Mouse (Mus musculus): ENCODE data around the gene Hs6st2. TPM values are rescaled to one million over a fixed set of nuclear protein-coding genes. Genes with fewer than 3 reads are reported as not detected.

Hs6st2 gene
- polyA plus RNA-seq, 1 experiment = 9.9 TPM

DNA sequence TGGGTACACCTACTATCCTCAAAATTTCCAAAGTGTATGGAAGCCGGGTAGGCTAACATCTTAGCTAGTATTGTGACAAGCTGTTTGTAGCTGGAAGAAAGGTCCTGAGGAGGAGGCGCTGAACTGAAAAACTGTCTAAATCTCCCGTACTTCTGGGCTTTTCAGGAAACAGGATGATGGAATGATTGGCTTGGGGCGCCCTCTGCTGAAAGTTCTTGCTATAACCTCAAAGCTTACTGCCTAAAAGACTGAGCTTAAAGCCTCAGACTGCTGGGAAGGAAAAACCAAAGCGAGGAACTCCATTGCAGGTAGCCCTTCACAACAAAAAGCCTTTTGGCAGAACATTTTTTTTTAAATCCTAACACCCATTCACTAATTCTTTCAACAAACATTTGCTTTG is 307.0 kb downstream of the Hs6st2 start:
- H3K4me3 ChIP-seq (ENCODE audit: low read depth, low read length) = no peak overlapping the region
- TF ChIP-seq CTCF (IDR thresholded peaks at IDR 0.05; ENCODE audit: low read depth, low read length) = no peak

DNA sequence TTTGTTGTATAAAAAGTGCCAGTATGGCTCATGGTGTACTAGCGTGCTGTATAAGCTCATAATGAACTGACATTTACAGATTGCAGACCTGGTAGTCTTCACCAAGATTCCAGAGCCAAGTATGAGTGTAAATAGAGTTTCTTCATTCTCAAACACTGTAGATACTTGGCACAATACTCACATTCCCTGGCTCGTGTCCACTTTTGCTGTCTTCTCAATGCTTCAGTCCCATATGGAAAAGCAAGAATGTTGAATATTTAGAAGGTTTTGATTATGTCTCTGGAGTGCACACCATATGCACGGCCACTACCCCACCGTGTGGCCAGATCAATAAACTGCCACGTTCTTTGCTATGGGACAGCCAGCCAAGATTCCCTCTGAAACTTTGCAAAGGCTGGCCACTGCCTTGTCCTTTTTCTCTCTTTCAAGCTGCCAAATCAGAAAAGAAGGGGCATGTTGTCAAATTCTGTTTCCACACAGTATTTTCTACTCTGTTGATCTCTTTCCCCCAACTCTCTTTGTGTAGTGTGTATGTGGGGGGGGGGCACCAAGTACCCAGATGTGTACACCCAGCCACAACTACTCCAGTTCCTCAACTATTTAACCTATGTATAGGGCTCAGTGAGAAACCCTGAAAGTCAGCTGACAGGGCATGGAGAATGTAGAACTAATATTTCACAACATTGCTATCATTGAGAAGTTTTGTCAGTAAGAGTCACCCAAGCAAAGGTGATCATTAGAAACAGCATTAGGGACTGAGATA is 309.0 kb downstream of the Hs6st2 start:
- H3K9me3 ChIP-seq (replicated peaks; ENCODE audit: control insufficient read depth, insufficient read depth, low read length, poor library complexity, severe bottlenecking) = no peaks in the 10 kb centered on the region
- no peaks in the 10 kb centered on the region for H3K27me3 ChIP-seq (ENCODE audit: control insufficient read depth, insufficient read depth, low read length, poor library complexity, severe bottlenecking)
- TF ChIP-seq EP300 (IDR thresholded peaks at IDR 0.05; ENCODE audit: insufficient read depth, low read depth, low read length) = no peak
- TF ChIP-seq CTCF (IDR thresholded peaks at IDR 0.05; ENCODE audit: low read depth, low read length) = peak; percentile 39
- no peak for TF ChIP-seq POLR2A (IDR thresholded peaks at IDR 0.05; ENCODE audit: insufficient read depth, low read length)
- no peak overlapping the region for H3K27ac ChIP-seq (ENCODE audit: insufficient read depth, low read length)
- H3K36me3 ChIP-seq (ENCODE audit: control insufficient read depth, insufficient read depth, low read length, poor library complexity, severe bottlenecking) = no peaks in the 10 kb centered on the region
- no peaks in the 10 kb centered on the region for H3K4me1 ChIP-seq (ENCODE audit: control insufficient read depth, insufficient read depth, low read length)
- H3K4me3 ChIP-seq (ENCODE audit: low read depth, low read length) = no peak overlapping the region
- H3K9ac ChIP-seq (ENCODE audit: low read depth, poor library complexity, severe bottlenecking) = no peak overlapping the region

More for the DNA sequence above, 307.0 kb downstream of the Hs6st2 start:
- no peaks in the 10 kb centered on the region for H3K27me3 ChIP-seq (ENCODE audit: control insufficient read depth, insufficient read depth, low read length, poor library complexity, severe bottlenecking)
- H3K9me3 ChIP-seq (replicated peaks; ENCODE audit: control insufficient read depth, insufficient read depth, low read length, poor library complexity, severe bottlenecking) = no peaks in the 10 kb centered on the region
- no peak overlapping the region for H3K27ac ChIP-seq (ENCODE audit: insufficient read depth, low read length)
- H3K36me3 ChIP-seq (ENCODE audit: control insufficient read depth, insufficient read depth, low read length, poor library complexity, severe bottlenecking) = no peaks in the 10 kb centered on the region
- no peaks in the 10 kb centered on the region for H3K4me1 ChIP-seq (ENCODE audit: control insufficient read depth, insufficient read depth, low read length)
- no peak overlapping the region for H3K9ac ChIP-seq (ENCODE audit: low read depth, poor library complexity, severe bottlenecking)

GRCm38 (mm10) chrX:51349682-51350081 is 332.0 kb downstream of the Hs6st2 start:
- Histone ChIP-seq H3K36me3 (ENCODE audit: control insufficient read depth, insufficient read depth, low read length, poor library complexity, severe bottlenecking) (no peaks in the 10 kb centered on the region), H3K9ac (ENCODE audit: low read depth, poor library complexity, severe bottlenecking) (no peak overlapping the region), H3K4me3 (ENCODE audit: low read depth, low read length) (no peak overlapping the region), H3K9me3 (replicated peaks; ENCODE audit: control insufficient read depth, insufficient read depth, low read length, poor library complexity, severe bottlenecking) (no peaks in the 10 kb centered on the region), H3K4me1 (ENCODE audit: control insufficient read depth, insufficient read depth, low read length) (no peaks in the 10 kb centered on the region), H3K27me3 (ENCODE audit: control insufficient read depth, insufficient read depth, low read length, poor library complexity, severe bottlenecking) (no peaks in the 10 kb centered on the region), H3K27ac (ENCODE audit: insufficient read depth, low read length) (no peak overlapping the region)
- no peak for TF ChIP-seq POLR2A (IDR thresholded peaks at IDR 0.05; ENCODE audit: insufficient read depth, low read length)
- no peak for TF ChIP-seq CTCF (IDR thresholded peaks at IDR 0.05; ENCODE audit: low read depth, low read length)
- TF ChIP-seq EP300 (IDR thresholded peaks at IDR 0.05; ENCODE audit: insufficient read depth, low read depth, low read length) = no peak

DNA sequence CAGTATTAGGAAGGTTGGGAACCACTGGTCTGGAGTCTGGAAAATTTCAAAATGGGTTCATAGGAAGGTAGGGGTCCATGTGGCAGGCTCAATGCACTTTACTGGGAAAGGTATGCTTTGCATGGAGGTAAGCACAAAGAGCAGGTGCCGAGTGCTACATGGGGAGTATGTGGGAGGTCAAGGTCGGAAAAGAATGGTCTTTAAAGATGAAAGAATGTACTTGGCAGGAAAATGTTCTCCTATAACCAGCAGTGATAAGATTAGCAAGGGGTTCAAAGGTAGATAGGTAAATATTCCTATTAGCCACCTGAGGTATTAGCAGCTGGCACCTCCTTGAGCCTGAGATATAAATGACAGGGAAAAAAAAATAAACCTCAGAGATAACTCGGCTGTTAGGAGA is 338.1 kb downstream of the Hs6st2 start:
- H3K4me1 ChIP-seq (ENCODE audit: control insufficient read depth, insufficient read depth, low read length) = no peaks in the 10 kb centered on the region
- TF ChIP-seq CTCF (IDR thresholded peaks at IDR 0.05; ENCODE audit: low read depth, low read length) (no peak), POLR2A (IDR thresholded peaks at IDR 0.05; ENCODE audit: insufficient read depth, low read length) (no peak), EP300 (IDR thresholded peaks at IDR 0.05; ENCODE audit: insufficient read depth, low read depth, low read length) (no peak)
- H3K36me3 ChIP-seq (ENCODE audit: control insufficient read depth, insufficient read depth, low read length, poor library complexity, severe bottlenecking) = no peaks in the 10 kb centered on the region
- no peak overlapping the region for H3K9ac ChIP-seq (ENCODE audit: low read depth, poor library complexity, severe bottlenecking)
- no peaks in the 10 kb centered on the region for H3K9me3 ChIP-seq (replicated peaks; ENCODE audit: control insufficient read depth, insufficient read depth, low read length, poor library complexity, severe bottlenecking)
- H3K27me3 ChIP-seq (ENCODE audit: control insufficient read depth, insufficient read depth, low read length, poor library complexity, severe bottlenecking) = no peaks in the 10 kb centered on the region
- no peak overlapping the region for H3K4me3 ChIP-seq (ENCODE audit: low read depth, low read length)
- H3K27ac ChIP-seq (ENCODE audit: insufficient read depth, low read length) = no peak overlapping the region

Other genes starting within 250 kb of the Hs6st2 start
- gene Usp26, start 119.4 kb upstream of the Hs6st2 start, polyA plus RNA-seq (2011; ENCODE audit: insufficient read depth, insufficient read length, low read depth, missing spikeins) = 3.8 and 4.5 TPM in 2 replicates

Data from ES-Bruce4 (cell line).